Mouse (Mus musculus) limb, embryonic 11.5 days (tissue): ENCODE data around the gene Gm14406. TPM values are rescaled to one million over a fixed set of nuclear protein-coding genes. Genes with fewer than 3 reads are reported as not detected.
"Not testable (repeated sequence)": the region's sequence is repeated elsewhere in the genome, so short reads cannot be mapped to it uniquely, and the experiment has no call there.

Experiments
- ATAC-seq: fragments of 200-750 bp; cut with Nextera tagmentation; 2 replicates; pipeline ENCODE4 v1.8.0; 2017; ENCODE audit warnings: low read depth; ENCODE audit not compliant: insufficient number of reproducible peaks, low FRiP score, low TSS enrichment
- DNase-seq: peaks from one replicate; pipeline ENCODE4 v3.0.0-alpha.2; 2015; ENCODE audit warnings: low spot score
- H3K27ac ChIP-seq: fragments of 300-500 bp; sonication (generic); replicated peaks from 2 replicates; pipeline ENCODE4 v1.5.1; 2014; ENCODE audit warnings: low read depth, mild to moderate bottlenecking, low read length
- H3K27me3 ChIP-seq: fragments of 300-500 bp; sonication (generic); 2 replicates; pipeline ENCODE4 v1.6.1; 2014; ENCODE audit warnings: mild to moderate bottlenecking, low read length, mixed read lengths; ENCODE audit not compliant: control insufficient read depth, insufficient read depth
- H3K36me3 ChIP-seq: fragments of 300-500 bp; sonication (generic); 2 replicates; pipeline ENCODE4 v1.6.1; 2014; ENCODE audit warnings: mild to moderate bottlenecking, low read length, moderate library complexity, mixed read lengths; ENCODE audit not compliant: control insufficient read depth, insufficient read depth
- H3K4me1 ChIP-seq: fragments of 300-500 bp; sonication (generic); 2 replicates; pipeline ENCODE4 v1.6.1; 2014; ENCODE audit warnings: low read length, mixed read lengths; ENCODE audit not compliant: control insufficient read depth, insufficient read depth
- H3K4me2 ChIP-seq: fragments of 300-500 bp; sonication (generic); 2 replicates; pipeline ENCODE4 v1.6.1; 2014; ENCODE audit warnings: low read depth, mild to moderate bottlenecking, moderate library complexity; ENCODE audit not compliant: severe bottlenecking
- H3K4me3 ChIP-seq: fragments of 300-500 bp; sonication (generic); 2 replicates; pipeline ENCODE4 v1.5.1; 2014; ENCODE audit warnings: low read depth, low read length
- H3K9ac ChIP-seq: fragments of 300-500 bp; sonication (generic); 2 replicates; pipeline ENCODE4 v1.6.1; 2014; ENCODE audit warnings: mild to moderate bottlenecking, low read length
- H3K9me3 ChIP-seq: fragments of 300-500 bp; sonication (generic); 2 replicates; pipeline ENCODE4 v1.6.1; 2016; ENCODE audit warnings: low read length; ENCODE audit not compliant: control insufficient read depth
- WGBS: fragments of 180-500 bp; shearing (Covaris S2); extraction: QIAGEN DNeasy Blood & Tissue Kit; methylation state at CpG from one replicate; pipeline ENCODE4 v1.1.7; 2014; 5-methylcytosine and 5-hydroxymethylcytosine counted together
- polyA plus RNA-seq: library from polyadenylated mRNA; unstranded; fragments of >200 nt; fragmentation: Nextera tagmentation; extraction: Ambion mirVana; gene quantifications from 2 replicates; pipeline ENCODE4 v1.2.1, GENCODE M21; 2014

Gene Gm14406
- 0.17 TPM in 1 of 2 replicates, not detected in the other for polyA plus RNA-seq

GRCm38 (mm10) chr2:177577998-177578397 is at the start of gene Gm14406:
Gene Gm14406, minus strand, starts transcription at chr2:177578210.
- H3K9ac ChIP-seq, H3K4me1 ChIP-seq, DNase-seq, H3K9me3 ChIP-seq, ATAC-seq, H3K27ac ChIP-seq, H3K4me3 ChIP-seq, H3K4me2 ChIP-seq, H3K36me3 ChIP-seq, H3K27me3 ChIP-seq: not testable (repeated sequence)
- 80% methylated on average over 2 of the region's 2 CpGs for WGBS

GRCm38 (mm10) chr2:177575141-177575540 is 2.9 kb downstream of the Gm14406 start:
- not testable (repeated sequence) for H3K9me3 ChIP-seq, DNase-seq, H3K4me1 ChIP-seq, ATAC-seq, H3K27me3 ChIP-seq, H3K4me3 ChIP-seq, H3K4me2 ChIP-seq, H3K9ac ChIP-seq, H3K27ac ChIP-seq, H3K36me3 ChIP-seq
- 86% methylated on average over 1 of the region's 2 CpGs for WGBS

GRCm38 (mm10) chr2:177559365-177559764 is 18.6 kb downstream of the Gm14406 start:
- DNase-seq, H3K9me3 ChIP-seq, H3K27ac ChIP-seq, ATAC-seq, H3K4me2 ChIP-seq, H3K27me3 ChIP-seq, H3K4me3 ChIP-seq, H3K9ac ChIP-seq, H3K4me1 ChIP-seq, H3K36me3 ChIP-seq: not testable (repeated sequence)
- WGBS = 80% methylated on average over 4 of the region's 4 CpGs

- H3K4me2 ChIP-seq, H3K9me3 ChIP-seq, H3K4me1 ChIP-seq, H3K4me3 ChIP-seq, H3K36me3 ChIP-seq, H3K27ac ChIP-seq, ATAC-seq, H3K9ac ChIP-seq, H3K27me3 ChIP-seq, DNase-seq: not testable (repeated sequence)
- 80% methylated on average over 1 of the region's 1 CpGs for WGBS
Observed at GRCm38 (mm10) chr2:177555261-177555660, 22.7 kb downstream of the Gm14406 start.

GRCm38 (mm10) chr2:177537717-177538116 is 40.3 kb downstream of the Gm14406 start:
- H3K9ac ChIP-seq, H3K4me2 ChIP-seq, H3K36me3 ChIP-seq, ATAC-seq, H3K27ac ChIP-seq, DNase-seq, H3K27me3 ChIP-seq, H3K4me1 ChIP-seq, H3K9me3 ChIP-seq, H3K4me3 ChIP-seq: not testable (repeated sequence)
- 85% methylated on average over 5 of the region's 5 CpGs for WGBS

- H3K36me3 ChIP-seq, H3K9ac ChIP-seq, H3K27ac ChIP-seq, ATAC-seq, DNase-seq, H3K9me3 ChIP-seq, H3K27me3 ChIP-seq, H3K4me1 ChIP-seq, H3K4me3 ChIP-seq, H3K4me2 ChIP-seq: not testable (repeated sequence)
- WGBS = 81% methylated on average over 2 of the region's 2 CpGs
Observed at GRCm38 (mm10) chr2:177537141-177537540, 40.9 kb downstream of the Gm14406 start.

GRCm38 (mm10) chr2:177535876-177536275 is 42.1 kb downstream of the Gm14406 start:
- Histone ChIP-seq H3K4me2 (no peak overlapping the region), H3K4me3 (no peak overlapping the region), H3K27ac (no peak overlapping the region), H3K36me3 (no peaks in the 10 kb centered on the region), H3K9me3 (no peaks in the 10 kb centered on the region), H3K27me3 (no peaks in the 10 kb centered on the region), H3K4me1 (no peaks in the 10 kb centered on the region), H3K9ac (no peak overlapping the region)
- ATAC-seq = no peak
- no peak for DNase-seq
- 80% methylated on average over 9 of the region's 9 CpGs for WGBS

GRCm38 (mm10) chr2:177524171-177524570 is 53.8 kb downstream of the Gm14406 start:
- not testable (repeated sequence) for H3K27ac ChIP-seq, H3K4me3 ChIP-seq, H3K27me3 ChIP-seq, ATAC-seq, H3K9me3 ChIP-seq, DNase-seq, H3K36me3 ChIP-seq, H3K9ac ChIP-seq, H3K4me1 ChIP-seq, H3K4me2 ChIP-seq
- WGBS = 92% methylated on average over 16 of the region's 16 CpGs

GRCm38 (mm10) chr2:177523674-177524073 is 54.3 kb downstream of the Gm14406 start:
- H3K4me3 ChIP-seq, H3K27ac ChIP-seq, H3K4me2 ChIP-seq, H3K9ac ChIP-seq, H3K36me3 ChIP-seq, ATAC-seq, DNase-seq, H3K9me3 ChIP-seq, H3K27me3 ChIP-seq, H3K4me1 ChIP-seq: not testable (repeated sequence)
- 89% methylated on average over 6 of the region's 6 CpGs for WGBS
